Mouse (Mus musculus): ENCODE data around the gene Armc5. TPM values are rescaled to one million over a fixed set of nuclear protein-coding genes. Genes with fewer than 3 reads are reported as not detected.

Gene Armc5
- polyA plus RNA-seq, 1 experiment from 2014 or later = 17.4 TPM

DNA sequence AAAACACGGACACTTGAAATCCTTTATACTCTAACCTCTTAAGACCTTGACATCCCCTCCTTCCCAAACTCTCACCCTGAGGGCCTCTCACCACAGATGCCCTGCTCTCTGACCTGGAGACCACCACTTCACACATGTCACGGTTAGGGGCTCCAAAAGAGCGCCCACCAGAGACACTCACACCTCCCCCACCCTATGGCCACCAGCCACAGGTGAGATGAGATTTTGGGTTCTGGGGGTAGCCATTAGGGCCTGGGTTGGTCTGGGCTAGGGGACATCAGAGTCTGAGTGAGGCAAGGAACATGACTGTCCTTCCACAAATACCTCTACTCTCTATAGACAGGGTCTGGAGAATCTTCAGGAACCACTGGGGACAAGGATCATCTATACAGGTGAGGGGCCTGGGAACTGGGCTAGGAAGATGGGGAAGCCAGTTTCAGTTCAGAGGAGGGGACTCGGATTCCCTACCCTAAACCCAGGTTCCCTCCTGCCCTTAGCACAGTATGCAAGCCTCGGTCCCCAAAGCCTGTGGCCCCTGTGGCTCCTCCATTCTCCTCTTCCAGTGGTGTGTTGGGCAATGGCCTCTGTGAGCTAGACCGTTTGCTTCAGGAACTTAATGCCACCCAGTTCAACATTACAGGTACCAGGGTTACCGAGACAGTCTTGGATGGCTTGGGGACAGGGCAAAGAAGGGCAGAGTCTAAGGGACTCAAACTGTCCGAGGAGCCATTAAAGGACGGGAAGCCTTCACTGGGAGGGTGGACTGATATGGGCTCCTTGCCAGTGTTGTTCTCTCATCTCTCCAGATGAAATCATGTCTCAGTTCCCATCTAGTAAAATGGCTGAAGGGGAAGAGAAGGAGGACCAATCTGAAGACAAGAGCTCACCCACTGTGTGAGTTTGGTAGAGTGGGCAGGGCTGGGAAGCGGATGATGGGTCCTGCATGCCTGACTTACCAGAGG lies 11.2 kb downstream of the Armc5 start:
- H3K36me3 ChIP-seq = peaks cover 15% of the 10 kb centered on the region
- H3K4me3 ChIP-seq = no peak overlapping the region
- no peak overlapping the region for H3K9ac ChIP-seq
- WGBS = 87% methylated on average over 10 of the region's 10 CpGs
- peaks cover 11% of the 10 kb centered on the region; the same call in 1 of the 2 replicates for H3K27me3 ChIP-seq
- peak overlapping the region; percentile 59; the same call in 1 of the 2 replicates for H3K4me2 ChIP-seq (replicated peaks)
- H3K4me1 ChIP-seq = peaks cover 26% of the 10 kb centered on the region
- ATAC-seq (ENCODE audit: low FRiP score) = no peak
- no peak overlapping the region for H3K27ac ChIP-seq
- no peaks in the 10 kb centered on the region for H3K9me3 ChIP-seq (replicated peaks)

DNA sequence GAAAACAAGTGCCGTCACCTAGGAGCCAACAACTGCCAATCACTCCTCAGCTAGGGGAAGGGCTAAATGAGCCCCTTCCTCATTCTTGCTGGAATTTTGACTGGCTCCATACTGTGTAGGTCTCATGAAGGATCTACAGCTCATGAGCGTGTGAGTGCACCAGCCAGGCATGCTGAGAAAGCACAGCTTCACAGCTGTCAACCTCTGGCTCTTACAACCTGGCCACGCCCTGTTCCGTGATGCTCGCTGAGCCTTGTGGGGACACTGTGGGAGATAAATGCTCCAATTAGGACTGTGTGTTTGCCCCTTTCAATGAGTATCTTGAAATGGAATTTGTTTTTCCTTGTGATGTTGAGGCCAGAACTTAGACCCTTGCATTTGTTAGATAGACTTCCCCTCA lies 12.9 kb downstream of the Armc5 start:
- H3K9me3 ChIP-seq (replicated peaks) = no peaks in the 10 kb centered on the region
- WGBS = 84% methylated on average over 5 of the region's 5 CpGs
- H3K4me2 ChIP-seq (replicated peaks) = no peak overlapping the region
- no peak overlapping the region for H3K27ac ChIP-seq
- peaks cover 14% of the 10 kb centered on the region; the same call in 1 of the 2 replicates for H3K27me3 ChIP-seq
- peaks cover 22% of the 10 kb centered on the region for H3K4me1 ChIP-seq
- H3K4me3 ChIP-seq = no peak overlapping the region
- ATAC-seq (ENCODE audit: low FRiP score) = no peak
- H3K36me3 ChIP-seq = peaks cover 4% of the 10 kb centered on the region; the same call in 1 of the 2 replicates
- H3K9ac ChIP-seq = no peak overlapping the region

GRCm38 (mm10) chr7:128251946-128252345 lies 14.8 kb downstream of the Armc5 start:
- H3K9ac ChIP-seq = no peak overlapping the region
- no peak overlapping the region for H3K4me3 ChIP-seq
- H3K9me3 ChIP-seq (replicated peaks) = no peaks in the 10 kb centered on the region
- H3K27me3 ChIP-seq = peaks cover 14% of the 10 kb centered on the region; the same call in 1 of the 2 replicates
- 0 out of 2 replicates have a peak, but pooled peaks cover 2% of the 10 kb centered on the region for H3K36me3 ChIP-seq
- H3K27ac ChIP-seq = no peak overlapping the region
- peaks cover 14% of the 10 kb centered on the region for H3K4me1 ChIP-seq
- 59% methylated on average over 12 of the region's 12 CpGs for WGBS
- no peak for ATAC-seq (ENCODE audit: low FRiP score)
- H3K4me2 ChIP-seq (replicated peaks) = peak overlapping the region; percentile 49

GRCm38 (mm10) chr7:128252609-128253008 lies 15.5 kb downstream of the Armc5 start:
- 13% methylated on average over 24 of the region's 24 CpGs for WGBS
- Histone ChIP-seq H3K4me3 (peak overlapping the region; percentile 18), H3K27me3 (peaks cover 14% of the 10 kb centered on the region; the same call in 1 of the 2 replicates), H3K4me1 (peaks cover 13% of the 10 kb centered on the region), H3K36me3 (0 out of 2 replicates have a peak, but pooled peaks cover 2% of the 10 kb centered on the region), H3K27ac (no peak overlapping the region), H3K4me2 (replicated peaks) (peak overlapping the region; percentile 49), H3K9me3 (replicated peaks) (no peaks in the 10 kb centered on the region), H3K9ac (peak overlapping the region; percentile 48; the same call in 1 of the 2 replicates)
- no peak for ATAC-seq (ENCODE audit: low FRiP score)

DNA sequence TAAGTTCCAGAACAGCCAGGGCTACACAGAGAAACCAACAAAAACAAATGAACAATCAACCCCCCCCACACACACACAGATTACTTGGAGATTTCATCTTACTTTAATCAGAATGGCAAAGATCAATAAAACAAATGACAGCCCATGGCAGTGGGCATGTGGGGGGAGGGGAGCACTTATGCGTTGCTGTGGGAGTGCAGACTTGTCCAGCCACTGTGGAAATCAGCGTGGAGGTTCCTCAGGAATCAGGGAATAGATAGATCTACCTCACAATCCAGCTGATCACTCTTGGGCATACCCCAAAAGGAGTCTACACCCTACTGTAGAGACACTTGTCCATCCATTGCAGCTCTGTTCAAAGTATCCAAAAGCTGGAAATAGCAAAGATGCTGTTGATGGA lies 17.8 kb downstream of the Armc5 start:
- no peaks in the 10 kb centered on the region for H3K9me3 ChIP-seq (replicated peaks)

GRCm38 (mm10) chr7:128255757-128256156 lies 18.6 kb downstream of the Armc5 start:
- Histone ChIP-seq H3K36me3 (no peaks in the 10 kb centered on the region), H3K27me3 (peaks cover 10% of the 10 kb centered on the region; the same call in 1 of the 2 replicates), H3K4me3 (no peak overlapping the region), H3K9me3 (replicated peaks) (no peaks in the 10 kb centered on the region), H3K9ac (no peak overlapping the region), H3K27ac (no peak overlapping the region), H3K4me2 (replicated peaks) (no peak overlapping the region), H3K4me1 (peaks cover 12% of the 10 kb centered on the region)
- no peak for ATAC-seq (ENCODE audit: low FRiP score)
- 92% methylated on average over 5 of the region's 5 CpGs for WGBS

More for the DNA sequence above, 17.8 kb downstream of the Armc5 start:
- Histone ChIP-seq H3K4me2 (replicated peaks) (no peak overlapping the region), H3K9ac (no peak overlapping the region), H3K4me1 (peaks cover 12% of the 10 kb centered on the region), H3K4me3 (no peak overlapping the region), H3K27me3 (peaks cover 10% of the 10 kb centered on the region; the same call in 1 of the 2 replicates), H3K27ac (no peak overlapping the region), H3K36me3 (0 out of 2 replicates have a peak, but pooled peaks cover 1% of the 10 kb centered on the region)
- 63% methylated on average over 2 of the region's 2 CpGs for WGBS
- ATAC-seq (ENCODE audit: low FRiP score) = no peak

DNA sequence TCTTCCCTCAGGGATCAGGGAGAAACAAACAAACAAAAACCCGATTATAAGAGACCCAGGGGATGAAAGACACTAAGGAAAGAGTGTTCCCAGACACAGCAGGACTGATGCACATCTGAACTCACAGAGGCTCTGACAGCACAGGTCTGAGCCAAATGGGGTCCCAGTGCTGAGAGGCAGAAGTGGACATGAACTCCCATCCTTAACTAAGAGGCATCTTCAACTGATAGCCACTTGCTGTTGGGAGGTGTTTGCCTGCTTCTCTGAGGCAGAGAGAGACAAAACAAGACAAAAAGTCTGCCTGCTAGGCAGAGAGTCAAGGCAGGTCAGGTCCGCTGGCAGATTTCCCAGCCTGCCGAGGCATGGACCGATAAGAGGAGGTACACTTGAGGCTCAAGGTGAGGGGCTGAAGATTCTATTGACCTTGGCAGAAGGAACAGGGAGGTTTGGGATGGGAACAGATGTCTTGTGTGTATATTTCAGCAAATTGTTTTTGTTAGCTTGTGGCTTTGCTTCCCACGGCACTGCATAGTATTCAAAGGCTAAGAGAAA lies 19.7 kb downstream of the Armc5 start:
- 64% methylated on average over 5 of the region's 5 CpGs for WGBS
- Histone ChIP-seq H3K4me1 (peaks cover 11% of the 10 kb centered on the region), H3K4me2 (replicated peaks) (no peak overlapping the region), H3K27me3 (peaks cover 9% of the 10 kb centered on the region; the same call in 1 of the 2 replicates), H3K9ac (no peak overlapping the region), H3K4me3 (no peak overlapping the region), H3K27ac (no peak overlapping the region), H3K9me3 (replicated peaks) (no peaks in the 10 kb centered on the region), H3K36me3 (no peaks in the 10 kb centered on the region)
- no peak for ATAC-seq (ENCODE audit: low FRiP score)

GRCm38 (mm10) chr7:128265411-128265810 lies 28.3 kb downstream of the Armc5 start, which contains the start of gene Slc5a2:
Gene Slc5a2 (plus strand): TSS chr7:128265657.
- Histone ChIP-seq H3K36me3 (0 out of 2 replicates have a peak, but pooled peaks cover 2% of the 10 kb centered on the region), H3K27ac (no peak within 1 kb of the TSS), H3K4me1 (no peaks in the 10 kb centered on the region), H3K4me2 (replicated peaks) (no peak within 1 kb of the TSS), H3K9me3 (replicated peaks) (no peaks in the 10 kb centered on the region), H3K9ac (no peak within 1 kb of the TSS), H3K4me3 (no peak within 1 kb of the TSS), H3K27me3 (no peaks in the 10 kb centered on the region)
- 80% methylated on average over 6 of the region's 6 CpGs for WGBS
- no peak for ATAC-seq (ENCODE audit: low FRiP score)

DNA sequence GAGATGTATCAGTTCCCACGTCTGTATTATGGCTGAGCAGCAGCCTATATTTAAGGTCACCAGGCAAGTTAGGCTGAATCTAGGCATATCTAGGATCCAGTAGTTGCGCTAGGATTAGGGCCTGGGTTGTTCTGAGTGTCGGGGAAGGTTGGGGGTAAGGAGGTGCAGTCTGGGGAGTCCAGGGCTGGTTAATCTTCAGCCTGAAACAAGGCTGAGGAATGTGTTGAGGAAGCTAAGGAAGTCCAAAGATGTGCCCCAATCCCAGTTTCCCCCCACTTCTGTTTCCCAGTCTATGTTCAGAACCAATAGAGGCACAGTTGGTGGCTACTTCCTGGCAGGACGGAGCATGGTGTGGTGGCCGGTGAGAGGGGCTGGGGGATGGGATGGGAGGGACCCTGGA lies 28.9 kb downstream of the Armc5 start:
- WGBS = 79% methylated on average over 5 of the region's 5 CpGs

DNA sequence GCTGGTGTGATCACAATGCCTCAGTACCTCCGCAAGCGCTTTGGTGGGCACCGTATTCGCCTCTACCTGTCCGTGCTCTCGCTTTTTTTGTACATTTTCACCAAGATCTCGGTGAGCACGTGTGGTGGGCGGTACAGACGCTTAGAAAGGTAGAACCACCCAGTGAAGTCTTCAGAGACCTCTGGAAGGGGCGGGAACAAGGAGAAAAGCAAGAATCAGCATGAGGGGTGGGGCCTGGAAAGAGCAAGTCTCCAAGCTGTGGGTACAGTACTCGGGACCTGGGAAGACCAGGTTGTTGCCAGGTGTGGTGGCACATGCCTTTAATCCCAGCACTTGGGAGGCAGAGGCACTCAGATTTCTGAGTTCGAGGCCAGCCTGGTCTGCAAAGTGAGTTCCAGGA lies 30.2 kb downstream of the Armc5 start:
- H3K4me3 ChIP-seq = no peak overlapping the region
- no peaks in the 10 kb centered on the region for H3K9me3 ChIP-seq (replicated peaks)
- H3K27me3 ChIP-seq = no peaks in the 10 kb centered on the region
- 64% methylated on average over 13 of the region's 13 CpGs for WGBS
- no peaks in the 10 kb centered on the region for H3K4me1 ChIP-seq
- H3K36me3 ChIP-seq = peaks cover 20% of the 10 kb centered on the region
- H3K27ac ChIP-seq = no peak overlapping the region
- no peak overlapping the region for H3K4me2 ChIP-seq (replicated peaks)
- ATAC-seq (ENCODE audit: low FRiP score) = no peak
- no peak overlapping the region for H3K9ac ChIP-seq

More for the DNA sequence above, 28.9 kb downstream of the Armc5 start:
- no peak overlapping the region for H3K27ac ChIP-seq
- H3K9ac ChIP-seq = no peak overlapping the region
- no peaks in the 10 kb centered on the region for H3K4me1 ChIP-seq
- H3K9me3 ChIP-seq (replicated peaks) = no peaks in the 10 kb centered on the region
- no peaks in the 10 kb centered on the region for H3K27me3 ChIP-seq
- H3K36me3 ChIP-seq = 0 out of 2 replicates have a peak, but pooled peaks cover 6% of the 10 kb centered on the region
- ATAC-seq (ENCODE audit: low FRiP score) = no peak
- no peak overlapping the region for H3K4me2 ChIP-seq (replicated peaks)
- no peak overlapping the region for H3K4me3 ChIP-seq

DNA sequence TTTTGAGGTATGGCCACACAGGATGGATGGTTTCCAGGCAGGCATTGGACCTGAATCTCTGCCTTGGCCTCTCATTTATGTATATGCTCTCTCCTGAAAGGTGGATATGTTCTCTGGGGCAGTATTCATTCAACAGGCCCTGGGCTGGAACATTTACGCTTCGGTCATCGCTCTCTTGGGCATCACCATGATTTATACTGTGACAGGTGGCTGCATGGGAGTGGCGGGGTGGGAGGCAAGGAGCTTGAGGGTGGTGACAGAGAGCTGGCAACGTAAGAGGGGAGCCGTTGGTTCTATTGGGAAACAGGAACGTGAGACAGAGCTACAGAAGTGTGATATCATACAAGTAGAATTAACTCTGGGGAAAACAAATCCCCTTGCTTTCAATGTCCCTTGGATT lies 30.7 kb downstream of the Armc5 start:
- Histone ChIP-seq H3K9me3 (replicated peaks) (no peaks in the 10 kb centered on the region), H3K4me3 (no peak overlapping the region), H3K36me3 (peaks cover 23% of the 10 kb centered on the region), H3K9ac (no peak overlapping the region), H3K27ac (no peak overlapping the region), H3K4me2 (replicated peaks) (no peak overlapping the region), H3K27me3 (no peaks in the 10 kb centered on the region), H3K4me1 (no peaks in the 10 kb centered on the region)
- 80% methylated on average over 7 of the region's 7 CpGs for WGBS
- ATAC-seq (ENCODE audit: low FRiP score) = no peak

- no peak overlapping the region for H3K4me3 ChIP-seq
- H3K4me1 ChIP-seq = no peaks in the 10 kb centered on the region
- H3K27me3 ChIP-seq = no peaks in the 10 kb centered on the region
- H3K9ac ChIP-seq = no peak overlapping the region
- H3K27ac ChIP-seq = no peak overlapping the region
- 60% methylated on average over 13 of the region's 13 CpGs for WGBS
- no peaks in the 10 kb centered on the region for H3K9me3 ChIP-seq (replicated peaks)
- H3K4me2 ChIP-seq (replicated peaks) = no peak overlapping the region
- peaks cover 44% of the 10 kb centered on the region for H3K36me3 ChIP-seq
- ATAC-seq (ENCODE audit: low FRiP score) = no peak
Measured at GRCm38 (mm10) chr7:128270431-128270850, 33.3 kb downstream of the Armc5 start.

All from hindbrain, embryonic 12.5 days (tissue).